Mouse (Mus musculus) gastrocnemius, postnatal 14 days (tissue): ENCODE measurements at regions not wholly inside any gene's neighbourhood (a gene's known extent, or its start where the extent isn't known, plus 50 kb on each side); places are given as distances from the start of the nearest gene placed in this dataset.
"Not testable (repeated sequence)": the region's sequence is repeated elsewhere in the genome, so short reads cannot be mapped to it uniquely, and the experiment has no call there.

Experiments
- DNase-seq: peaks from one replicate; pipeline ENCODE4 v3.0.0; 2021; ENCODE audit warnings: mixed read lengths
- intact Hi-C: fragments of 180-260 bp; cut with DNase I; formaldehyde crosslinking; loops from one replicate; pipeline ENCODE4 v1.15.1; 2025; ENCODE audit warnings: low total_unique reads

DNA sequence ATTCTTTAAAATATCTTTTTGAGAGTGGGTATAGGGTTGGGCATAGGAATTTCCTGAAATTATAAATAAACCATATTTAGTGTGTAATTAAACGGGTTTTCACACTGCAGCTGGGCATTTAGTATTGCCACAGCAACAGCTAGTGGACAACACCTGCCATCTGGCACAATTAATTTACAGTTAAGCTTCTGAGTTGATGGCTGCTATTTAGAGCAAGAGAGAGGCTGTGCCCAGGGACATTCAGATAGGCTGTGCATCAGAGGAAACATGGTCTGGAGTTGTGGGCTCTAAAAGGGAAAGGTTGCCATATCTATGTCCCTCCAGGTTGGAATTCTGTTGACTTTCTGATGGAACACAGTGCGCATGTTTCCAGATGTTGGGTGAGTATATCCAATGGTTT is 227.1 kb downstream of the Pth2r start:
- DNase-seq, result no peak
- intact Hi-C loops, result no loop called here

DNA sequence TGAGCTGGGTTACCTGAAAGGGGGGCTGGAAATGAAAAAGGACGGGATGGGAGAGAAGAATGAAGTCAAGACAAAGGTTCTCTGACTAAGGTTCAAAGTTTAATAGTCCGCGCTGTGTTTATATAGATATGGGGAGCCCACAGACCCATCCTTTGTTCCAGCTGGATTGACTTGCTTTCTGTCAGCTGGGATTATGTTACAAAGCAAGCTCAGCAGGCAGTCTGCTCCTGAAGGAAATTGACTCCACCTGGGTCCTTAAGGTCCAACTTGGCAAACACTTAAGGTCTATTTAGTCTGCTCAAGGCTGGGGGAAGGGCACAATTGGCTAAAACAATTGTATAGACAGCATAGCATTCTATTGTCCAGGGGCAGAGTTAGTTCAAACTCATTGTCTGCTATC is 253.8 kb downstream of the Pth2r start:
- no peak for DNase-seq
- intact Hi-C loops, result no loop called here

DNA sequence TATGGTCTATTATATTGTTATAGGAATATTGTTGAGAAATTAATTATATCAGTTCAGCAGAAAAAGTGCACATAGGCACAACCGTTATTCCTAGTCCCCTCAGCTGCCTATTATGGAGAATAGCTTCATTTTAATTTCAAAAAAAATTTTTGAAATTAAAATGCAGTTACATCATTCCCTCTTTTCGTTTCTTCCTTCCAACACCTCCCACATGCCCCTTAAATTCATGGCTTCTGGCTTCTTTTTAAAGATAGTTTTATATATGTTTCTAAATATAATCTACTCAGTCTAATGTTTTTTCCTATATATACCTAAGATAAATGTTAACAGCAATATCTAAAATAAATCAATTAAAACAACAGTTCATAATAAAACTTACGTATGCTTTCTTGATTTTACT is 256.7 kb downstream of the Pth2r start:
- intact Hi-C loops, result no loop called here

DNA sequence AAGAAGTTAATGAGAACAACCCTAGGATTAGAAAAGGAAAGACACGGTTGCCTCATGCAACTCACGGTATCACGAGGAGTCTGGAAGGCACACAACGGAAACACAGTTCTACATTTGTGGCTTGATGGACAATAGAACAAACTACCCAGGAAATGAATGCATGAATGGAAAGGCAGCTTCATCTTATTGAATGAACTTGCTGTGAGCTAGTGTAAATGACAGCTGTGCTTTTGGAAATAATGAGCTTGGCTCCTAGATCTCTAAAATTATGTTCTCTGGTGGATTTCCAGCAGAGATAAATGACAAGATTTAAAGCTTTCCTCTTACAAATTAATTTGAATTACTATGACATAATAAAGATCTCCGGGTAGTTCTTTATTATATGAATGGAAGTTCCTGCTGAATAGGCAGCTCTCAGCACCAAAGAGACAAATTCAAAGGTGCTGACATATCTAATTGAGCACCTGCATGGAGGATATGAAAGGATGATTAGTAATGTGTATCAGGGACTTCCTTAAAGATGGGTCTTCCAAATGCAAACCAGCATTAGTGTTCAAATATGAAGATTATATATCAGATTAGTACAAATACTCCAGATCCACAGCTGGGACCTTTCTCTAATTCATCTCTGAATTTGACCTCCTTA is 262.5 kb downstream of the Pth2r start:
- DNase-seq, result no peak
- intact Hi-C loops, result no loop called here

More for the DNA sequence above, 256.7 kb downstream of the Pth2r start:
- DNase-seq, result no peak

DNA sequence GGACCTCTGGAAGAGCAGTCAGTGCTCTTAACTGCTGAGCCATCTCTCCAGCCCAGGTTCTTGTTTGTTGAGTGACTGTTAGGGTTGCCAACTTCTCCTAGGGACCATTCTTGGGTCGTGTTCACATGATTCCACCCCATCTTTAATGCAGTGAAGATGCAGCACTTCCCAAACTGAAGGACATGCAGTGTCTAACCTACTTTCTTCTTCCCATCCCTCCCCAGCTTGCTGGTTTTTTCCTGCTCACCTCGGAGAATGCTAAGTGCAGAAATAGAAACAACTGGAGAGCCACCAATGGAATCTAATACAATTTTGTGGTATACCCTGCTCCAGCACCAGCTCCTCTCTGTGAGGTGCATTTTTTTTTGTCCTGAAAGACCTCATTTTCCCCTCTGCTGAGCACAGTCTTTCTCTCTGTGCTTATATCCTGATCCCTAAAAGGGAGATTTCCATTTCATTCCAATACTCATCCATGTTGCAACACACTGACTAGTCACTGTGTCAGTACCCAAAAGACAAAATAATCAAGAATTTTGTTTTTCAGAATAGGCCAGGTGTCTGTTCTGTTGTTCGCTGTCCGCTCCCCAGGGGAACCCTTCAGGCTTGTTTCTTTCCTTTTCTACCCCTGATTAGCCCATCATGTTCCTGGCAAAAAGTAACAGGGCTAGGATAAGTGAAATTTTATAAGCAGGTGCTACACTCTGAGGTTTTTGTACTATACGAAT is 263.6 kb downstream of the Pth2r start:
- DNase-seq, result no peak
- intact Hi-C loops, result no loop called here

DNA sequence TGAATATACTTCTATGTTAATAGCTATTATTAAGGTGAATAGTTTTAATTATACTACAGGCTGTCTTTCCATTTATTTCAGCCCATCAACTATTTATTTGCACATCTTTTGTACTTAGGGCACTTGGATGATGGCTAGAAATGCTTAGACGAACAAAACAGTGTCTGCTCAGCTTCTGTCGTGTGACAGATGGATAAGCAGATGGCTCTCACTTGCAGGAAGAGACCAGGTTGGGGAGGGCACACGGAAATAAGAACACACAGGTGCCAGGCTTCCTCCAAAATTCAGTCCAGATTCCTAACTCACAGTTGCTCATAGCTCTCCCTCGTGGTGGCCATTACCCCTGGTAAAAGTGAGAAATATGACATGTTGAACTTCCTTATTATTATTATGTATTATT is 267.0 kb downstream of the Pth2r start:
- intact Hi-C loops, result no loop called here

DNA sequence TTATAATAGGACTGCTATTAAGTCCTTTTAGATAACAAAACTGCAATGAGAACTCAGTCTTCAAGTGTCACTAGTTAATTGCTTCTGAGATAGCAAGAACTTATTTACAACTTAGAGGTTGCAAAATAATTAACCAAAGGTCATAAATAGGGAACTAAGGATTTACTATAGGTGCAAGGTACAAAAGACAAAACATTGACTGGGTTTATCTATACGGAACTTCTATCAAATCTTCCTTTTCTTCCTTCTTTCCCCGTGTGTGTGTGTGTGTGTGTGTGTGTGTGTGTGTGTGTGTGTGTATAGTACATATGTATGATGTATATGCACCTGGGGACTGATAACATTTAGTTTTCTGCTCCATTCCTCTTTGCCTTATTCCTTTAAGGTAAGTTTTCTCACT is 305.5 kb downstream of the Pth2r start:
- no peak for DNase-seq
- intact Hi-C loops, result no loop called here

More for the DNA sequence above, 267.0 kb downstream of the Pth2r start:
- DNase-seq, result no peak

DNA sequence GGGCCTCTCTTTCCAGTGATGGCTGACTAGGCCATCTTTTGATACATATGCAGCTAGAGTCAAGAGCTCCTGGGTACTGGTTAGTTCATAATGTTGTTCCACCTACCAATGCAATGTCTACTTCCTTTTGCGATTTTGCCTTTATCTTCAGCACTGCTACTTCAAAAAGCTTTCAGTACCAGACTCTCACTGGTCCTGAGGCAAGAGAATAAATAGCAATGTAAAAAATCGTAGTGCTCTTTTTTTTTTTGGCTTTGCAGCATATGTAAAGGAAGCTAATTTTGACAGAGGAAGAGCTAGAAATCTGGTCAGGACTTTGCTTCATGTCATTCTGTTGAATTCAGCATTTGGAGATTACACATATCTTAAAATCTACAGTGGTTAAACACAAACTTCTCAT is 291.0 kb upstream of the Crygf start:
- no peak for DNase-seq
- intact Hi-C loops, result no loop called here

DNA sequence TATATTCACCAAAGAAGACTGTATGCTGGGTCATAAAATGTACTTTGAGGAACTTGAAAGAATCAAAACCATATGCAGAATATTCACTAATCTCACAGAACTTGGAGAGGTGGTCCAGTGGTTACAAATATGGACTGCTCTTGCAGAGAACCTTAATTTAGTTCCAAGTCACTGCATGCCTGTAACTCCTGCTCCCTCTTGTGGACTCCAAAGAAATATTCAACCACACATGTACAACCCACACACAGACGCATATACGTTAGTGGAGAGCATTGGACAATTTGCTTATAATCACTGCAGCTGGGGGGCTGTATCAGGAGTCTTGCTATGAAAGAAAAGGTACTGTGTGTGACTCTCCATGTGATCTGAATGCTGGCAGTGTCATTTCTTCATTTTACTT is 271.9 kb upstream of the Crygf start:
- DNase-seq, result no peak
- intact Hi-C loops, result no loop called here

DNA sequence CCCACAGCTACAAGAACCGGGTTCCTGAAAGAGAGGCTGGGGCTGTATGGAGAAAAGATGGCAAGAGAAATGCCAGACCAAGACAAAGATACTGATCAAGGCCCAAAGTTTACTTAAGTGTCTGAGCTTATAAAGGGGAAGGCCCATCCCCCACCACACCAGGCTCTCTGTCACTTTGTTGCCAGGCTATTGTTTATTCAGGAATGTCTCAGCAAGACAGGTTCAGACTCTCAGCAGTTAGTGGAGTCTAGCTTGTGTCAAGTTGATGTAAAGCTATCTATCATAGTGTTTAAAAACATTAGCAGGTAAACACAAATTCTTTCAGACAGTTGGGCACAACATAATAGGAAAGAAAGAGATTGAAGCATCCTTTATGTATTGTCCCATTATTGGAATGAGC is 244.4 kb upstream of the Crygf start:
- DNase-seq, result no peak
- intact Hi-C loops, result no loop called here

DNA sequence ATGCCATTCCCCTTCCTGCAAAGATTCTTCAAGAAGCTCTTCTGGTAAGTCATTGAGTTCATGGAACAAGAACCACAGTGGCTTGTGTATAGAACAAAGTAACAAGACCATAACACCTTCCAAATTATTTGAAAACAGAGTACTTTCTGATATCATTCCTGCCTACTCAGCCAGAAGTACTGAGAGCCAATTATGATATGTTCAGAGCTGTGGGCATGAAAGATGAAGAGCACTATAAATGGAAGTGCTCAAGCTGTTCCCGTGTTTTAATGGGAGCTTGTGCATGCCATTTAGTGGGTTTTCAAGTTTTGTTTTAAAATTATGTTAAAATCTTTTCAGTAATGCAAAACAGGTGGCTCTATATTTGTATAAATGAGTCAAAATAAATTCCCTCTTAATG is 239.0 kb upstream of the Crygf start:
- intact Hi-C loops, result no loop called here
- no peak for DNase-seq

DNA sequence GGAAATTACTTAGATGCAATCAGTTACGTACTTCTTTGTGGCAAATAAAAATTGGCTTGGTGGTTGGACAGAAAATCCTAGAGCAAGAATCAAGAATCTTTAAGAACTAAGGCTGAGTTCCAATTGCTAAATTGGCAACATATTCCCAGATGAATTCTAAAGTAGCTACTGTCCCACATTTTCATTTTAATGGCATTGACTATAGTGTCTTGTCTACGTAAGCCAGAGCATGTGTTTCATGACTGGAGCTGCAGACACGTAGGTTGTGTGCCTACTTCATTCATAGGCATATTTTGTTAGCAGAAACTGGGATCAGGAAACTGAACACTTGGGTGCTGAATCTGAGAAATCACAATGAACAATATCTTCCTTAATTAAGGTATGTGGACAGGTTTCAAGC is 196.1 kb upstream of the Crygf start:
- intact Hi-C loops, result no loop called here
- no peak for DNase-seq

DNA sequence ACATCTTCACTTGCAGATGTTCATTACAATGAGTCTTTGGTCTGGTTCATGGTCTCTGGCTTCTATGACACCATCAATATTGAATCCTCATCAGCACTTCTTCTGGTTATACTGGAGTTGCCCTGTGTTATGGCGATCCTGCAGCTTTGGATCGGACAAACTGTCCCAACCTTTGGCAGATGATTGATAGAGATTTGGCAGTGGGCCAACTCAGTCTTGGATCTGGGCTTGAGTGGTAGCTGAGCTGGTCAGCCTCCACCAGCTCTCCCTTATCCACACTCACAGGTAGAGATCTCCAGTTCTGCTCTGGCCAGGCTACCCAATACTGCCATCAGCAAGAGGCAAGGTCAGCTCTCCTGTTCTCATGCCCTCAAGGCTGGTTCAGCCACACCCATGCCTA is 168.4 kb upstream of the Crygf start:
- intact Hi-C loops, result no loop called here

DNA sequence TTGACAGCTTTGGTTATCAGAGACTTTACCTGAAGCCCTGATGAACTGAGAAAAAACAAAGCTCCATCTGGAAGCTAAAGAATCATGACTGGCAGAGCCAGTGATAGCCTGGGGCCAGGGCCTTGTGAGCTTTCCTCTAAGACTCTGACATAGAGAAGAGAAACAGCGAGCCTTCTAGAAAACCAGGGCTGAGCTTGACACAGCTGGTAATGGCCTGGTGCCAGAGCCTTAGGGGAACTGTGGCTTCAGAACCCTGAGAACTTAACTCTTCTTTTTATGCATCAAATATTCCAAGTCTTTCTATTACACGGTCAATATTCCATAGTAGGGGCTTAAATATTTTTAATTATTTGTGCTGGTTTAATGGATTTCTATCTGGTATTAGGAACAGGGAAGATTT is 165.2 kb upstream of the Crygf start:
- DNase-seq, result no peak
- intact Hi-C loops, result no loop called here

More for the DNA sequence above, 168.4 kb upstream of the Crygf start:
- no peak for DNase-seq

DNA sequence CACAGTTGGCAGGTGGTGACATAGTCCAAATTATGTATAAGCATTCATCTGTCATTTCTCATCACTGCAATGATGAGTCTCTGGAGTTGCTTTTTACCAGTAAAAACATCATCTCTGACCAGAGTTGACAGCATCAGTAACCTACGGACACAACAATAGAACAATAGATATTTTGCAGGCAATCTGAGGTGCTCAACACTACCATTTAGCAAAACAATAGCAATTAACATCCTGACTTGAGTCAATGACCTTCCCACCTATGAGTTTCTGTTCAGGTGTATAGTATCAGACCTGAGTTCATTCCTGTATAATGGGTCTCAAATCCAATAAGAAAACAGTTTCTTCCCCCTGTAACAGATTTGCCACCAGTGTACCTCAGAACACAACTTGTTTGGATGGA is 126.1 kb upstream of the Crygf start:
- intact Hi-C loops, result no loop called here
- no peak for DNase-seq

DNA sequence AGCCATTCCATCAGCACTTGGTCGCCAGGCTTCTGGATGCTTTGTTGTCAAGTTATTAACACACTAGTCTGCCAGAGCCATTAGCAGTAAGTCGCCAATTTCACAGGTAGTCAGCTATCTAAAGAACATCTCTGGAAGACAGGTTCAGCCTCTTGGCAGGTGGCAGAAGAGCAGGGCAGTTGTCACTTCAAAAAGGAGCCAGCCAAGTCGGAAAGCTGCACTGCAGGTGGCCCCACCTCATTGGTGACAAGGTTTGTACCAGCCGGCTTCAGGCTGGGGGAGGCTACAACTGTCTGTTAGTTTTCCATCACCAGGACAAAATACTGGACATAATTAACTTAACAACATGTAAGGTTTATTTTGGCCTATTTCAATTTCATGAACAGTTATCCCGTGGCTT is 105.5 kb upstream of the Crygf start:
- intact Hi-C loops, result no loop called here
- DNase-seq, result no peak

DNA sequence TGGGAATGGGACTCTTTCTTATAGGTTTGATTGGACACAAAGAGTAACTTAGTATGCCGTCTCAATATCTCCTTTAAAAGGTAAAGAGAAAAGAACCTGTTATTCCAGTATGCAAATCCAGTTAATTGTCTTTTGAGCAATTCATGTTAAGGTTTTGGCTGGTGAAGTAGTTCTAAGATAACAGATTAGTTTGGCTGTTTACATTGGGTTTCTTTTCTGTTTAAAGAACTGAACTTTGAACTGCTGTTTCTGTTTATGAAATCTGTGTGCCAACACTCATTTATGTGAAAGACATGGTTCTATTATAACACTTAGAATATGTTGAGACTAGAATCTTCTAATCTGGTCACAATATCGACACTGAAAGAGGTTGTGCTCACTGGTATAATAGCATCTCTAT is 85.2 kb upstream of the Crygf start:
- intact Hi-C loops, result no loop called here
- no peak for DNase-seq

DNA sequence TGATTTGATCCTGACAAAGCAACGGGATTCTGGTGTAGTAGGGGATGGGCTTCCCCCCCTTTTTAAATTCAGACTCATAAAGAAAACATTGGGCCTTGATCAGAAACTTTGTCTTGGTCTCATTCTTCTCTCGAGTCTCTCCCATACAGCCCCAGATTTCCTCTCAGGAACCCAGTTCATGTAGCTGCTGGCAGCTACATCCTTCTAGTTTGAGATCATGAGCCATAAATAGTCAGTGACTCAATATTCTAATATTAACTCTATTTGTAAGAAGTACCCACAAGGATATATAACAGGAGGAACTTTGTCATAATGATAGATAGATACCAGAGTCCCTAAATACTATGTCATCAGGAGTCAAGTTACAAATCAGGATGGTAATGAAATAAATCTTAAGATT is 79.3 kb upstream of the Crygf start:
- no peak for DNase-seq
- intact Hi-C loops, result no loop called here

DNA sequence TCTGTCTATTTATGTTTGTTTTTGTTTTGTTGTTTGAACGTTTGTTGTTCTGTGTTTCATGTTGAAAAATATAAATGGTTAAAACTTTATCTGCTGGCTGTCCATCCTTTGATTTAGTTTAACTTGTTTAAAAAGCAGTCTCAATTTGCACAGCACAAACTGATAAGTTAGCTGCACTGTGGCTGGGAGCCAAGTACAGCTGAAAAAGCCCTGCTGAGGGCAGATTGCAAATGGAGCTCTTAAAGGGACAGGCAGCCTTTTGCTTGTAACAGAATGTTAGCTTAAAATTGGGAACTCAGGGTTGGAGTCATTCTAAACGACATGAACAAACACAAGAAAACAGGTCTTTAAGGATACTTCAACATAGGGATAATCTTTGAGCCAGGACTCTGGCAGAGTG is 52.6 kb upstream of the Crygf start:
- intact Hi-C loops, result not testable (repeated sequence)

More for the DNA sequence above, 52.6 kb upstream of the Crygf start:
- peak; percentile 4 for DNase-seq
